10 mouse cellular contexts compared by ENCODE assay signal in genomic region chr1:136470471-136470870, GRCm38 (mm10). TPM values are rescaled to one million over a fixed set of nuclear protein-coding genes. Genes with fewer than 3 reads are reported as not detected.
A peak's percentile ranks its signal among the peaks of the same experiment; 100 is the strongest.
DNase-seq lines count a peak whose midpoint lies in the region; ATAC-seq lines count a peak whose summit lies in the region.
"Had no signal": no experiment of that assay in that cellular context is flagged by ENCODE, and none has a peak within 500 bp of the region (broad histone marks: within the 10 kb centered on the region; RNA-seq: fewer than 3 reads in every experiment).

No protein-coding gene starts in this region.

- 11% methylated on average over 6 of the region's 6 CpGs for WGBS in hindbrain, embryonic 12.5 days
- 9% methylated on average over 6 of the region's 6 CpGs for WGBS in hindbrain, embryonic 14.5 days
- WGBS in embryonic facial prominence, embryonic 12.5 days: 14% methylated on average over 6 of the region's 6 CpGs

- H3K36me3 ChIP-seq in hindbrain, embryonic 12.5 days: peaks cover 19% of the 10 kb centered on the region
- H3K36me3 ChIP-seq in hindbrain, embryonic 14.5 days (replicated peaks; ENCODE audit: control insufficient read depth, insufficient read depth): no peaks in the 10 kb centered on the region
- H3K36me3 ChIP-seq in embryonic facial prominence, embryonic 12.5 days: peaks cover 35% of the 10 kb centered on the region

- peaks cover 17% of the 10 kb centered on the region for H3K4me1 ChIP-seq in hindbrain, embryonic 12.5 days
- peaks cover 6% of the 10 kb centered on the region; the same call in 1 of the 2 replicates for H3K4me1 ChIP-seq in hindbrain, embryonic 14.5 days (replicated peaks; ENCODE audit: control insufficient read depth, insufficient read depth, low read length)
- peaks cover 11% of the 10 kb centered on the region for H3K4me1 ChIP-seq in embryonic facial prominence, embryonic 12.5 days

- H3K27ac ChIP-seq in hindbrain, embryonic 12.5 days: no peak overlapping the region
- H3K27ac ChIP-seq in hindbrain, embryonic 14.5 days: no peak overlapping the region
- no peak overlapping the region for H3K27ac ChIP-seq in embryonic facial prominence, embryonic 12.5 days
- H3K27ac ChIP-seq: lung, embryonic 15.5 days had no signal

- 0 out of 2 replicates have a peak overlapping the region, but pooled peaks have one; percentile 32 for H3K9ac ChIP-seq in hindbrain, embryonic 12.5 days
- H3K9ac ChIP-seq in hindbrain, embryonic 14.5 days: no peak overlapping the region
- no peak overlapping the region for H3K9ac ChIP-seq in embryonic facial prominence, embryonic 12.5 days
- H3K9ac ChIP-seq: lung, embryonic 15.5 days had no signal

- no peaks in the 10 kb centered on the region for H3K9me3 ChIP-seq in hindbrain, embryonic 12.5 days (replicated peaks)
- H3K9me3 ChIP-seq in hindbrain, embryonic 14.5 days (ENCODE audit: control insufficient read depth, low read length): no peaks in the 10 kb centered on the region
- no peaks in the 10 kb centered on the region for H3K9me3 ChIP-seq in embryonic facial prominence, embryonic 12.5 days
- H3K9me3 ChIP-seq: lung, embryonic 15.5 days had no signal

- 0 out of 2 replicates have a peak, but pooled peaks have one; percentile 22 for ATAC-seq in hindbrain, embryonic 12.5 days (ENCODE audit: low FRiP score)
- no peak for ATAC-seq in hindbrain, embryonic 14.5 days (ENCODE audit: low FRiP score)
- ATAC-seq in embryonic facial prominence, embryonic 12.5 days (ENCODE audit: insufficient number of reproducible peaks, insufficient read depth, low FRiP score, low TSS enrichment): no peak

- 0 out of 2 replicates have a peak overlapping the region, but pooled peaks have one; percentile 13 for H3K4me2 ChIP-seq in hindbrain, embryonic 12.5 days (replicated peaks)
- H3K4me2 ChIP-seq in hindbrain, embryonic 14.5 days (replicated peaks): no peak overlapping the region
- 0 out of 2 replicates have a peak overlapping the region, but pooled peaks have one; percentile 9 for H3K4me2 ChIP-seq in embryonic facial prominence, embryonic 12.5 days (replicated peaks)
- H3K4me2 ChIP-seq: lung, embryonic 15.5 days had no signal

- no peak overlapping the region for H3K4me3 ChIP-seq in hindbrain, embryonic 12.5 days
- H3K4me3 ChIP-seq in hindbrain, embryonic 14.5 days (replicated peaks; ENCODE audit: low read length): no peak overlapping the region
- no peak overlapping the region for H3K4me3 ChIP-seq in embryonic facial prominence, embryonic 12.5 days
- H3K4me3 ChIP-seq: lung, embryonic 15.5 days had no signal

- DNase-seq in hindbrain, embryonic 14.5 days (ENCODE audit: low spot score): no peak
- DNase-seq in right cerebral cortex, adult 18-20 months: peak; percentile 24
- DNase-seq in right cerebral cortex, postnatal 25 days: no peak
- DNase-seq in retina, postnatal 1 day: peak; percentile 29
- DNase-seq in spleen, adult 12 weeks (ENCODE audit: low spot score): no peak
- DNase-seq in spleen, postnatal 10 days (ENCODE audit: low spot score in 2 of 2): no peak
- DNase-seq: kidney, adult 9 months had no signal

- H3K27me3 ChIP-seq in hindbrain, embryonic 12.5 days: no peaks in the 10 kb centered on the region
- H3K27me3 ChIP-seq in hindbrain, embryonic 14.5 days (ENCODE audit: control insufficient read depth, insufficient read depth, low read length): no peaks in the 10 kb centered on the region
- no peaks in the 10 kb centered on the region for H3K27me3 ChIP-seq in embryonic facial prominence, embryonic 12.5 days
- H3K27me3 ChIP-seq: lung, embryonic 15.5 days had no signal

RNA-seq across cellular contexts. Expression of gene Kif14, which starts 4.3 kb away (rescaled TPM):
- polyA plus RNA-seq in hindbrain, embryonic 12.5 days (2016; fragmentation: Nextera tagmentation; extraction: Ambion mirVana): 5.3 and 6.4 TPM in 2 replicates
- polyA plus RNA-seq in hindbrain, embryonic 14.5 days (2014; fragmentation: Nextera tagmentation; extraction: Ambion mirVana): 1.3 and 1.6 TPM in 2 replicates
- 8.7 and 9.0 TPM in 2 replicates for polyA plus RNA-seq in embryonic facial prominence, embryonic 12.5 days (2016; fragmentation: Nextera tagmentation; extraction: Ambion mirVana)

RNA-seq across cellular contexts. Expression of gene Ddx59, which starts 55.4 kb away (rescaled TPM):
- 17.5 and 18.2 TPM in 2 replicates for polyA plus RNA-seq in hindbrain, embryonic 12.5 days (2016; fragmentation: Nextera tagmentation; extraction: Ambion mirVana)
- 16.4 and 16.5 TPM in 2 replicates for polyA plus RNA-seq in hindbrain, embryonic 14.5 days (2014; fragmentation: Nextera tagmentation; extraction: Ambion mirVana)
- polyA plus RNA-seq in embryonic facial prominence, embryonic 12.5 days (2016; fragmentation: Nextera tagmentation; extraction: Ambion mirVana): 20.9 and 21.1 TPM in 2 replicates

Comparison
In these comparisons a context has a peak if more than half of its experiments do, and no peak if none do; other contexts are left out.
1. DNase-seq: peak in right cerebral cortex, adult 18-20 months (single experiment) and retina, postnatal 1 day (single experiment); none in hindbrain, embryonic 14.5 days (single experiment), right cerebral cortex, postnatal 25 days (single experiment), spleen, adult 12 weeks (single experiment) and spleen, postnatal 10 days (0 of 2).